Mouse (Mus musculus): ENCODE data around the gene Serpinf1. TPM values are rescaled to one million over a fixed set of nuclear protein-coding genes. Genes with fewer than 3 reads are reported as not detected.
"Not testable (repeated sequence)": the region's sequence is repeated elsewhere in the genome, so short reads cannot be mapped to it uniquely, and the experiment has no call there.

Serpinf1 gene
- polyA plus RNA-seq, 1 experiment from 2014 or later: 72.8 TPM

DNA sequence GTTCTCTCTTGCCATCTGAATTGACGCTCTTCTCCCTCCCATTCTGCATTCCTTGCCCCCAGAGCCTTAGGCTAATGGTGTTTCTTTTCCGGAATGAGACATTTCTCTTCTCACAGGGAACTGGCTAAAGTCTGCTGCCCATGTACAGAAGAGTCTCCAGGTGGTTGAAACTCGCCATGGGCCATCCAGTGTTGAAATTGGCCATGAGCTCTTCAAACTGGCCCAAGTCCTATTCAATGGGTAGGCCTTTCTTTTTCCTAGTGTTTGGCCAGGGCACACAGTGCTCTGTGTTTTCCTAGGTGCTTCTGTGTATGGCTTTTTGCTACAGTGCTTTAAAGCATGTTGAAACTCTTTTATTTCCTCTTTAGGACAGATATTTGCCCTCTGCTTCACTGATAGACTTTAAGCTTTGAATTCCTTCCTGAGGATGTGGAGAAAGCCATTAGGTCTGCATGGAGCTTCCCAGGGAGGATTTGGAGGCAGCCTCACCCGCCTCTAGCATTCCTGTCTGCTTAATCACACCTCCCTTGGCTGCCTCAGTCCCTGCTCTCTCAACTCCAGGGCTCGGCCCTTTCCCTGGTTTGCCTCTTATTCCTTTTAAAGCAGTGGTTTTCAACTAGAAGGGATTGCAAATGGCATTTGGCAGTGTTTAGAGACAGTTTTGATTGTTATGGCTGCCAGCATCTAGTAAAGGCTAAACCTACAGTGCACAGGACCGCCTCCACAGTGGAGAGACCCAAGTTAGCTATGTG is 19.0 kb downstream of the Serpinf1 start:
- Histone ChIP-seq H3K4me3 (replicated peaks; ENCODE audit: low read length) (no peak overlapping the region), H3K4me1 (ENCODE audit: control insufficient read depth, insufficient read depth, low read length) (peaks cover 7% of the 10 kb centered on the region), H3K27me3 (ENCODE audit: control insufficient read depth, insufficient read depth, low read length) (no peaks in the 10 kb centered on the region), H3K27ac (ENCODE audit: low read length) (peak overlapping the region; percentile 42), H3K36me3 (ENCODE audit: control insufficient read depth, insufficient read depth, low read length) (no peaks in the 10 kb centered on the region), H3K4me2 (ENCODE audit: low read depth, low read length) (no peak overlapping the region), H3K9ac (ENCODE audit: low read length) (no peak overlapping the region), H3K9me3 (replicated peaks; ENCODE audit: control insufficient read depth, low read length) (no peaks in the 10 kb centered on the region)
- 61% methylated on average over 6 of the region's 6 CpGs for WGBS
- ATAC-seq (ENCODE audit: insufficient read depth, low FRiP score): peak; percentile 44; the same call in 1 of the 2 replicates

DNA sequence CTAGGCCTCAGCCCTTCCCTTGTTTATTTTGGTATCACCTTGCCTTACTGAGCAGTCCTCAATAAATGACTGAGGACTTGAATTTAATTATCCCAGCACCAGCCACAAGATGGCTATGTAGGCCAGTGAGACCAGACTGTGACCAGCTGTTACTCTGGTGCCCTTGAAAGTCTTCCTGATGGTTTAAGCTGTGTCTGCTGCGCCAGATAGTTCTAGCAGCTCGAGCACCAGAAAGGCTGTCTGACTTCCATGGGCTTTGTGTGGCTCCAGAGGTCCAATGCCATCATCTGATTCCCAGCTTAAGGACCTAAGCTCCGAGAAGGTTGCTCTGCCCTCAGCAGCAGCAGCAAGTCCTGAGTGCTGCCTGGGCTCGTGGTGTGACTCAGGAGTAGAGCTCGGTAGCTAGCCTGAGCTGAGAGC is 20.2 kb downstream of the Serpinf1 start:
- no peaks in the 10 kb centered on the region for H3K9me3 ChIP-seq (replicated peaks; ENCODE audit: control insufficient read depth, low read length)
- H3K27me3 ChIP-seq (ENCODE audit: control insufficient read depth, insufficient read depth, low read length): no peaks in the 10 kb centered on the region
- H3K27ac ChIP-seq (ENCODE audit: low read length): peak overlapping the region; percentile 36; the same call in 1 of the 2 replicates
- H3K4me1 ChIP-seq (ENCODE audit: control insufficient read depth, insufficient read depth, low read length): peaks cover 7% of the 10 kb centered on the region
- H3K4me2 ChIP-seq (ENCODE audit: low read depth, low read length): no peak overlapping the region
- peak; percentile 78; the same call in 1 of the 2 replicates for ATAC-seq (ENCODE audit: insufficient read depth, low FRiP score)
- no peaks in the 10 kb centered on the region for H3K36me3 ChIP-seq (ENCODE audit: control insufficient read depth, insufficient read depth, low read length)
- peak overlapping the region; percentile 46; the same call in 1 of the 2 replicates for H3K9ac ChIP-seq (ENCODE audit: low read length)
- no peak overlapping the region for H3K4me3 ChIP-seq (replicated peaks; ENCODE audit: low read length)
- WGBS: 48% methylated on average over 5 of the region's 5 CpGs

DNA sequence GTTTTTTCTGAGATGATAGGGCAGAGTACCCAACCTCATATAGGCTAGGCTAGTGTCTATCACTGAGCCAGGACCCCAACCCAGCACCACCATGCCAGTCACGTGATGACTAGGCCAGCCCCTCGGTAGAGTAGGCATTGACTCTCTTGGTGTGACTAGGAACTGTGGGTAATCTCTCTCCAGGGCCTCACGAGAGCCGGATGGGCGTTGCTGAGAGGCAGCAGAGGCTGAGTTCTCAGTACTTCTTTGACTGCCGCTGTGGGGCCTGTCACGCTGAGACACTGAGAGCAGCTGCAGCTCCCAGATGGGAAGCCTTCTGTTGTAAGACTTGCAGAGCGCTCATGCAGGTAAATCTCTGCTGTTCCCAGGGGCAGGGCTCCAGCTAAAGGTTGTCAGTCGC is 22.4 kb downstream of the Serpinf1 start:
- Histone ChIP-seq H3K36me3 (ENCODE audit: control insufficient read depth, insufficient read depth, low read length) (no peaks in the 10 kb centered on the region), H3K9ac (ENCODE audit: low read length) (no peak overlapping the region), H3K4me3 (replicated peaks; ENCODE audit: low read length) (no peak overlapping the region), H3K4me2 (ENCODE audit: low read depth, low read length) (no peak overlapping the region), H3K27me3 (ENCODE audit: control insufficient read depth, insufficient read depth, low read length) (no peaks in the 10 kb centered on the region), H3K9me3 (replicated peaks; ENCODE audit: control insufficient read depth, low read length) (no peaks in the 10 kb centered on the region), H3K4me1 (ENCODE audit: control insufficient read depth, insufficient read depth, low read length) (peaks cover 7% of the 10 kb centered on the region), H3K27ac (ENCODE audit: low read length) (no peak overlapping the region)
- WGBS: 78% methylated on average over 9 of the region's 9 CpGs
- no peak for ATAC-seq (ENCODE audit: insufficient read depth, low FRiP score)

DNA sequence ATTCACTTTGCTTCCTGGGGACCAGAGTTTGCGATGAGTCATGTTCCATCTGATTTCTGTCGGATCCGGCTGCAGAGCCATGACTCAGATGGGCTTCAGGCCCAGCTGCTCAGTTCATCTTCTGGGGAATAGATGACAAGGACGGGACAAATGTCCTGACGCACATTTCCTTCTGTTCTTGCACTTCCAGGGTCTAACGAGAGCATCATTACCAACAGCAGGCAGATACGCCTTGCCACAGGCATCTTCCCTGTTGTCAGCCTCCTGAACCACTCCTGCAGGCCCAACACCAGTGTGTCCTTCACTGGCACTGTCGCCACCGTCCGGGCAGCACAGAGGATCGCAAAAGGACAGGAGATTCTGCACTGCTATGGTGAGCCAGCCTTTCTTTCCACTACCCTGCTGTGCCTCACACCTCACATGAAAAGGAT is 23.1 kb downstream of the Serpinf1 start:
- Histone ChIP-seq H3K36me3 (ENCODE audit: control insufficient read depth, insufficient read depth, low read length) (no peaks in the 10 kb centered on the region), H3K4me2 (ENCODE audit: low read depth, low read length) (no peak overlapping the region), H3K9me3 (replicated peaks; ENCODE audit: control insufficient read depth, low read length) (no peaks in the 10 kb centered on the region), H3K27ac (ENCODE audit: low read length) (no peak overlapping the region), H3K4me3 (replicated peaks; ENCODE audit: low read length) (no peak overlapping the region), H3K4me1 (ENCODE audit: control insufficient read depth, insufficient read depth, low read length) (peaks cover 7% of the 10 kb centered on the region), H3K27me3 (ENCODE audit: control insufficient read depth, insufficient read depth, low read length) (no peaks in the 10 kb centered on the region), H3K9ac (ENCODE audit: low read length) (no peak overlapping the region)
- ATAC-seq (ENCODE audit: insufficient read depth, low FRiP score): no peak
- WGBS: 84% methylated on average over 11 of the region's 11 CpGs

DNA sequence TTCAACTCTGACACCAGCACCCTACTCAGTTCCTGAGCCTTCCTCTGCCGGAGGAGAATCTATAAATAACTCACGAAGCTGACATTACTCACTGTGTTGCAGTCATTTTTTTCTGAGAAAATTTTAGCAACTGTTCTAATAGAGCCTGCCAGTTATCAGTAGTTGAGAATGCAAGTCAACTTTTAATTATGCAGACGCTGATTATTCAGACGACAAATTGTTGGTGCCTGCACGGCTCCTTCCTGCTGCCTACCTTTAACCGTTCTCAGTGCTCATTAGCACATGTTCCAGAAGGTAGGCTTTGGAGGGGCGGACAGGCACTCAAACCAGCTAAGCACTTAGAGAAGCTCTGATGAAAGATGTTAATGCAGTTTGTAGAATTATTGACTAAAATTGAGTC is 25.0 kb downstream of the Serpinf1 start:
- WGBS: 71% methylated on average over 7 of the region's 7 CpGs
- no peak for ATAC-seq (ENCODE audit: insufficient read depth, low FRiP score)
- H3K9me3 ChIP-seq (replicated peaks; ENCODE audit: control insufficient read depth, low read length): no peaks in the 10 kb centered on the region
- peaks cover 2% of the 10 kb centered on the region; the same call in 1 of the 2 replicates for H3K4me1 ChIP-seq (ENCODE audit: control insufficient read depth, insufficient read depth, low read length)
- no peak overlapping the region for H3K27ac ChIP-seq (ENCODE audit: low read length)
- H3K4me3 ChIP-seq (replicated peaks; ENCODE audit: low read length): no peak overlapping the region
- no peaks in the 10 kb centered on the region for H3K36me3 ChIP-seq (ENCODE audit: control insufficient read depth, insufficient read depth, low read length)
- no peak overlapping the region for H3K9ac ChIP-seq (ENCODE audit: low read length)
- no peaks in the 10 kb centered on the region for H3K27me3 ChIP-seq (ENCODE audit: control insufficient read depth, insufficient read depth, low read length)
- H3K4me2 ChIP-seq (ENCODE audit: low read depth, low read length): no peak overlapping the region

DNA sequence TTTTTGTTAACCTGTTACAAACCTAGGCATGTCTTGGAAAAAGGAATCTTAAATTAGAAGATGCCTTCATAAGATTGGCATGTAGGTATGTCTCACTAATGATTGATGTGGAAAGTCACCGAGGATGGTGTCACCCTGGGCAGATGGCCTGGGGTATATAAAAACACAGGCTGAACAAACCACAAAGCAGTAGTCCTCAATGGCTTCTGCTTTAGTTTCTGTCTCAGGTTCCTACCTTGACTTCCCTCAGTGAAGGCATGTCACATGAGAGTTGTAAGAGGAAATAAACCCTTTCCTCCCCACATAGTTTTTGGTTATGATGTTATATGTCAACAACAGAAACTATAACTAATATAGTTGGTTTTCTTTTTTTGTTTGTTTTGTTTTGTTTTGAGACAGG is 26.9 kb downstream of the Serpinf1 start:
- 77% methylated on average over 1 of the region's 1 CpGs for WGBS
- no peak overlapping the region for H3K9ac ChIP-seq (ENCODE audit: low read length)
- no peaks in the 10 kb centered on the region for H3K9me3 ChIP-seq (replicated peaks; ENCODE audit: control insufficient read depth, low read length)
- no peaks in the 10 kb centered on the region for H3K27me3 ChIP-seq (ENCODE audit: control insufficient read depth, insufficient read depth, low read length)
- no peak overlapping the region for H3K4me2 ChIP-seq (ENCODE audit: low read depth, low read length)
- H3K27ac ChIP-seq (ENCODE audit: low read length): no peak overlapping the region
- H3K4me1 ChIP-seq (ENCODE audit: control insufficient read depth, insufficient read depth, low read length): no peaks in the 10 kb centered on the region
- no peaks in the 10 kb centered on the region for H3K36me3 ChIP-seq (ENCODE audit: control insufficient read depth, insufficient read depth, low read length)
- H3K4me3 ChIP-seq (replicated peaks; ENCODE audit: low read length): no peak overlapping the region
- no peak for ATAC-seq (ENCODE audit: insufficient read depth, low FRiP score)

DNA sequence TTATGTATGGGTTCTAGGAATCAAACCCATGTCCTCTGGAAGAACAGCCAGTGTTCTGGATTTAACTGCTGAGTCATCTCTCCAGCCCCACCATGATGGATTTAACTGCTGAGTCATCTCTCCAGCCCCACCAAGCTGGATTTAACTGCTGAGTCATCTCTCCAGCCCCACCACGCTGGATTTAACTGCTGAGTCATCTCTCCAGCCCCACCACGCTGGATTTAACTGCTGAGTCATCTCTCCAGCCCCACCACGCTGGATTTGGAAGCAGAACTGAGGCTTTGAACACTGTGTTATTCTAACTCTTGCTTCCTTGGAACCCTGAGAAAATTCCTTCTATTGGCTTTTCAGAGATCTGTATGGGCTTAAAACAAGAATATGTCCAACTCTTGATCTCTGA is 39.0 kb downstream of the Serpinf1 start:
- H3K9me3 ChIP-seq (replicated peaks; ENCODE audit: control insufficient read depth, low read length); H3K9ac ChIP-seq (ENCODE audit: low read length); H3K4me3 ChIP-seq (replicated peaks; ENCODE audit: low read length); H3K27ac ChIP-seq (ENCODE audit: low read length); H3K27me3 ChIP-seq (ENCODE audit: control insufficient read depth, insufficient read depth, low read length); H3K36me3 ChIP-seq (ENCODE audit: control insufficient read depth, insufficient read depth, low read length); H3K4me1 ChIP-seq (ENCODE audit: control insufficient read depth, insufficient read depth, low read length); ATAC-seq (ENCODE audit: insufficient read depth, low FRiP score); H3K4me2 ChIP-seq (ENCODE audit: low read depth, low read length): not testable (repeated sequence)
- WGBS: 47% methylated on average over 3 of the region's 3 CpGs

DNA sequence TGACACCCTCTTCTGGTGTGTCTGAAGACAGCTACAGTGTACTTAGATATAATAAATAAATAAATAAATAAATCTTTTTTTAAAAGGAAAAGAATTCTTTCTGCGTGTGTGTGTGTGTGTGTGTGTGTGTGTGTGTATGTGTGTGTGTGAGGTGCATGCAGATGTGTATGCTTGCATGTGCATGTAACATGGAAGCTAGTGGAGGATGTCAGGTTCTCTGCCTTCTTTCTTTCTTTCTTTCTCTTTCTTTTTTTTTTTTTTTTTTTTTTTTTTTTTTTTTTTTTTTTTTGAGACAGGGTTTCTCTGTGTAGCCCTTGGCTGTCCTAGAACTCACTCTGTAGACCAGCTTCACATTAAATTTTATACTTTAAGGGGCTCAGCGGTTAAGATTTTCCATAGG is 43.7 kb downstream of the Serpinf1 start:
- H3K27me3 ChIP-seq (ENCODE audit: control insufficient read depth, insufficient read depth, low read length); H3K9me3 ChIP-seq (replicated peaks; ENCODE audit: control insufficient read depth, low read length); H3K4me1 ChIP-seq (ENCODE audit: control insufficient read depth, insufficient read depth, low read length); ATAC-seq (ENCODE audit: insufficient read depth, low FRiP score); H3K36me3 ChIP-seq (ENCODE audit: control insufficient read depth, insufficient read depth, low read length); H3K27ac ChIP-seq (ENCODE audit: low read length); H3K4me3 ChIP-seq (replicated peaks; ENCODE audit: low read length); H3K9ac ChIP-seq (ENCODE audit: low read length); H3K4me2 ChIP-seq (ENCODE audit: low read depth, low read length): not testable (repeated sequence)
- WGBS: 93% methylated on average over 2 of the region's 2 CpGs

DNA sequence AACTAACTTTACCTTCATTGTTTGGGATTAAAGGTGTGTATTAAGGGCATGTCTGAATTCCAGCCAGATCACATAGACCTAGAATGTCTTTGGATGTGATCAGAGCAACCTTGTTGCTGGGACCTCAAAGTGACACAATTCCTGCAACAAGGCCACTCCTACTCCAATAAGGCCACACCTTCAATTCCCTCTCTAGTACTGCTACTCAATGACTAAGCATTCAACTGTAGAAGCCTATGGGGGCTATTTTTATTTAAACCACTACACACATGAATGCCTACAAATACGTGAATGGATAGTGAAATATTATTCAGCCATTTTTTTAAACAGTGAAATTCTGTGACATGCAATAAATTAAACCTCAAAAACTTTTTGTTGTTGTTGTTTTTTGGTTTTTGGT is 45.4 kb downstream of the Serpinf1 start:
- ATAC-seq (ENCODE audit: insufficient read depth, low FRiP score): no peak
- H3K4me3 ChIP-seq (replicated peaks; ENCODE audit: low read length): no peak overlapping the region
- H3K9me3 ChIP-seq (replicated peaks; ENCODE audit: control insufficient read depth, low read length): no peaks in the 10 kb centered on the region
- H3K9ac ChIP-seq (ENCODE audit: low read length): no peak overlapping the region
- H3K4me2 ChIP-seq (ENCODE audit: low read depth, low read length): no peak overlapping the region
- 78% methylated on average over 1 of the region's 1 CpGs for WGBS
- no peaks in the 10 kb centered on the region for H3K4me1 ChIP-seq (ENCODE audit: control insufficient read depth, insufficient read depth, low read length)
- H3K36me3 ChIP-seq (ENCODE audit: control insufficient read depth, insufficient read depth, low read length): no peaks in the 10 kb centered on the region
- H3K27ac ChIP-seq (ENCODE audit: low read length): no peak overlapping the region
- H3K27me3 ChIP-seq (ENCODE audit: control insufficient read depth, insufficient read depth, low read length): no peaks in the 10 kb centered on the region
